Mouse (Mus musculus) fat pad, adult 2 months (tissue): ENCODE results near the gene Tfg.

ENCODE experiments used
- DNase-seq: peaks from one replicate; pipeline ENCODE4 v3.0.0-alpha.2; 2011; ENCODE audit warnings: low read depth, low spot score; ENCODE audit errors: extremely low read depth

Gene Tfg

DNA sequence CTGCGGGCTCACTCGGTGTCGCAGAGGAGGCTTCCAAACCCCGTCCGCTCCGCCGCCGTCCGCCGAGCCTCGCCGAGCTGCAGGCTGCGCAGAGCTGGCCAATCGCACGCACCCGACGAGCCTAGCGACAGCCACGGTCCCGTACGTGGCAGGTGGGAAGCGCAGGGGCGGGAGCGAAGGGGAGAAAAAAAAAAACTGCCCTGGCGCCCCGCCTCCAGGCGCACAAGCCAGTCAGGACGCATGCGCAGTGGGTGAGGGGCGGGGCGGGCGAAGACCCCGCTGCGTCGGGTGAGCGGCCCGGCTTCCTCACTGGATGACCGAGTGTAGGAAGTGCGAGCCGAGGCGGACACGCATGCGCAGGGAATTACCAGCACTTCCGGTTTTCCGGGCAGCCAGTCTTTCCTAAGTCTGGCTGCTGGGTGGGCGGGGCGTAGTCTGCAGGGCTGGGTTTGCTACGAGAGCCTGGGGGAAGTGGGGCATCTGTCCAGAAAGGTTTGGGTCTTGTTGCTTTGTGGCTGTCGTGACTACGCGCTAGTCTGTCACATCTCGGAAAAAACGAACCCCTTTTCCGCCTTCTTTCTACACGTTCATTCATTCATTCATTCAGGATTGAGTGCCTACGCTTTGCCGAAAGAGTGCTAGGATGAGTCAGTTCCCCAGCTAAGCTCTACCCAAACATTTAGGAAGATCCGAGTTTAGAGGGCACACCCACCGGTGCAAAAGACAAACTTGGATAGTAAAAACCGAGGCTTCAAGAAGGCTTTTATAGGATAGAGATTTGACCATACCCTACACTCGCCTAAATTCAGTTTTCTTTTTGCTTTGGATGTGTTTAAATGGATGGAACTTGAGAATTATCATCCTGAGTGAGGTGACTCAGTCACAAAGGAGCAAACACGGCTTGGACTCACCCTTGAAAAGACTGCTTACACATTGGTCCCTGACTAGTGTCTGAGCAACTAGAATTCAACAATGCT, at the start of gene Tfg:
TSS of gene Tfg (minus strand) at position 227 of the 977 bp plus-strand sequence.
- DNase-seq: peak; percentile 69

- DNase-seq: no peak
These were observed 11.8 kb upstream of the Tfg start for GRCm38 (mm10) chr16:56729060-56729459.

DNA sequence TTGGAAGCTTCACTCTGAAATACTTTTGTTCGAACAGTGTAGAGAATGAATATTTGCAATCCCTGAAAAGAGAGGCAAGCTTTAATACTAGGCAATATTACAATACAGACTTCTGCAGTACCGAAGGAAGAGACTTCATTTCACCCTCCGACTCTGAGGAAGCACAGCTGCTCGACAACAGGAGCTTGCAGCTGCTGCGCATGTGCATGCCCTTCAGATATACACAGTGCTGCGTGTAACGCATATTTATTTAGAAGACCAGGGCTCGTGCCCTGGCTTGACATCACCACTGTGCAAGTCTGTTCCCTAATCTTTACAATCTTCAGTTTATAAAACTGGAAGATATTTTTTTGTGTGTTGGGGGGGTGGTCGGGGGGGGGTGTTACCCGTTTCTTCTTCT, 7.7 kb upstream of the Tfg start:
- no peak for DNase-seq

GRCm38 (mm10) chr16:56722357-56722756, 5.1 kb upstream of the Tfg start:
- no peak for DNase-seq

DNA sequence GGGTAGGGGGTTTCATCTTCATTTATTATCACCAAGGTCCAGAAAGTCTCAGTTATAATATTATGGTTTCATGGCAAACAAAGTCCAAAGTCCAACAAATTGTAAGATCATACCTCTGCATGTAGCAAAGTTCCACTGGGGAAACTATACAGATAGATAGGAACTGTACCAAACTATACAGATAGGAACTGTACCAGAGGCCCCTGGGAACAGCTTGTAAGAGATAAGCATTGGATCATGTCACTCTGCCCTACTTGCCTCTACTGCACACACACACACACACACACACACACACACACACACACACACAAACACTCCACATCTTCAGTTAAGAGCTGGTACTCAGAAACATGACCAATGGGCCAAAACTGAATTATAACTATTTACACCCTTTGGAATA, 1.8 kb upstream of the Tfg start:
- DNase-seq: no peak

- no peak for DNase-seq
These were observed 582 bp downstream of the Tfg start for GRCm38 (mm10) chr16:56716557-56717179.

GRCm38 (mm10) chr16:56715608-56716007, 1.6 kb downstream of the Tfg start:
- DNase-seq: no peak

DNA sequence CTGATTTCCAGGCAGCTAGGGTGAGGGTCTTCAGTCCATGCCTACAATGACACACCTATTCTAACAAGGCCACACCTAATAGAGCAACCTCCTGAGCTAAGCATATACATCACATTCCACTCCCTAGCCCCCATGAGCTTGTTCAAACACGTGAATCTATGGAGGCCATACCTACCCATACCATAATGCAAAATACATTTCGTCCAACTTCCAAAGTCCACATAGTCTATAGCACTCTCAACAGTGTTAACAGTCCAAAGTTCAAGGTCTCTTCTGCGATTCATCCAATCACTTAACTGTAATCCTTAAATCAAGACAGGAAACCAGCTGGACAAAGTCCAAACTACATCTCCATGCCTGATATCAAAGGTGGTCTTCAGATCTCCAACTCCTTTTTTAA, 7.2 kb downstream of the Tfg start:
- DNase-seq: no peak

- DNase-seq: no peak
These were observed 11.5 kb downstream of the Tfg start for GRCm38 (mm10) chr16:56705731-56706130.

GRCm38 (mm10) chr16:56700898-56701297, 16.4 kb downstream of the Tfg start:
- no peak for DNase-seq

GRCm38 (mm10) chr16:56696448-56696847, 20.8 kb downstream of the Tfg start:
- no peak for DNase-seq

DNA sequence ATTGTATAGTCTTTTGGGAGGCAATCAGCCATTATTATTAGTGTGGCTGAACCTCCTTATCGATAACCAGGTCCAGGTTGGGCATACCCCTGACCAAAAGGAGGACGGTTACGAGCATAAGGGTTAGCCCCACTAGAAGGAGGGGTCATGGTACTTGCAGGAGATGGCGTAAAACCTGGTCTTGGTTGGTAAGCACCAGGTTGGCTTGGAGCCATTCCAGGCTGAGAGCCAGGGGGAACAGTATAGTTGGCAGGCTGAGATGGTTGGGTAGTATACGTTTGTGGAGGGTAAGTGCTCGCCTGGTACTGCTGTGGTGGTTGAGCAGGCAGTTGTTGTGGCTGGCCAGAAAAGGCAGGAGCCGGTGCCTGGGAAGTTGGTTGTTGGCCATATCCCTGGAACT, 26.5 kb downstream of the Tfg start:
- no peak for DNase-seq

- DNase-seq: no peak
These were observed 30.5 kb downstream of the Tfg start for GRCm38 (mm10) chr16:56686747-56687146.

DNA sequence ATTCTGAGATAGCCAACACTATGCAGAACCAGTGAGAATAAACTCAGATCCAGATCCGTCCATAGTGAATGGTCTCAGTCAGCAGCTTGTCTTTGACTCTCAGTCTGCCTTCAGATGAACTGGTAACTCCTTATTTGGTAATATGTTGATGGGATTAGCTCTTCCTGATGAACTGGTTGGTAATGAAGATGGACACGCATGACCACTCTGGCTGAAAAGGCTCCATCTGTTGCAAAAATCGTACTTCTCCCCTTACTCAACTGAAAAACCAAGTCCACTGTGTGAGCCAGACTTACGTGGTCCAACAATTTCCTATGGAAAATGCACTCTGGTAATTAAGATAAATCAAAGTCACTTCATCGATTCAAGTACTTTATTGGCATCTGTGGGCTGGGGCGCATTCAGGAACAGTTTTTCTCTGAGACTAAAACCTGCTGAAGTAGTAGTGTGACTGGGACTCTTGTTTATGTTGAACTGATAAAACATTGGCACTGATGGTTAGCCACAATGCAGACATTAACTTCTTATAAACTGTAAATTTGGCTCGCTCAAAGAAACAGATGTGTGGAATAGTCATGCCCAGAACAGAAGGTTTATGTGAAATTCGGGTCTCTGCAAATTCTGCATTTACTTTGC, 36.1 kb downstream of the Tfg start:
- DNase-seq: no peak

DNA sequence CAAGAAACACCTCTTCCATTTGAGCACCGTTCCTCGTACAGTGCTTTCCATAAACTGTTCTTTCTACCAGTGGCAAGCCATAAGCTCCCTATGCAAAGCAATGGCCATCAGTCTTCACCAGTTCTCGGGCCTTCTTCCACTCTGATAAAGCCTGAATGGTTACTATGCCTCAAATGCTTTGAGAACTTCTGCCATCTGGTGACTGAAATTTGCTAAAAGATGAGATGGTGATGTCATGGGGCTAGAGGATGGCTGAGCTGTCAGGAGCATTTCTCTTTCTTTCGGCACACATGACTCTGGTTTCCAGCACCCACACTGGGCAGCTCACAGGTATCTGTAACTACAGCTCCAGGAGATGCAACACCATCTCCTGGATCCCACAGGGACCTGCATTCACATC, 40.1 kb downstream of the Tfg start:
- no peak for DNase-seq

- DNase-seq: no peak
These were observed 43.8 kb downstream of the Tfg start for GRCm38 (mm10) chr16:56673420-56673819.

DNA sequence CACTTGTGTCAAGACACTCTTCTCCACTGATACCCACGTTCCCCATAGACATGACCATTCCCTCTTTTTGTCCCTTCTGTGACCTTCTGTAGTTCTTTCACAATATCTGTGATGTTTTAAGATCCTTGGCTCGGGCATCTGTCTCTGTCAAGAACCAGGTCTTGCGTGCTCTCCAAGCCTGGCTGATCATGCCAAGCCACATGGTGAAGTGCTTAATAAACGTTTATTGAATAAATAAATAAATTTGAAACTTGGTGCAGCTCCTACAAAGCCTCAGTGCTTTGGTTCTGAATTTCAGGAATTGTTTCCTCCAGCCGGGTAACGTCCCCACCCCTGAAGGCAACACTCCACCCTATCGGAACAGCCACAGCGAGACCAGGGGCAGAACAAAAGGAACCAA, 46.3 kb downstream of the Tfg start:
- no peak for DNase-seq

DNA sequence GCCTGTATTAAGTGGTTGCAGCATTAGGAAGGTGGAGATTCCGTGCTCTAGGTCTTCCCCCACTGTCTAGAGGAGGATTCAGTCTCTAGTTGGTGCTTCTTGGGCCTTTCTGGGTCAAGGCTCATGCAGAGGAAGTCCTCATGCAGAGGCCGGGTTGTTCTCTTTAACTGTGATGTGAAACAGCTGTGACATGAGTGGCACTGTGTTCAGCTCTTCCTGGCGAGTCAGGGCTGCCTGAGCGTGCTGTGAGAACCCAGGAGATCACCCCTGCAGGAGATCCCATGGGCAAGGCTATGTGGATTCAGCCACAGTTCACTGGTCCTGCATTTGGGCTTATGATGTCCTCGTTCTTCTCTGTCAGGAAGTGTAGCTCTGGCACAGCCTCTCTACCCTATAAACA, 47.7 kb downstream of the Tfg start:
- DNase-seq: no peak

DNA sequence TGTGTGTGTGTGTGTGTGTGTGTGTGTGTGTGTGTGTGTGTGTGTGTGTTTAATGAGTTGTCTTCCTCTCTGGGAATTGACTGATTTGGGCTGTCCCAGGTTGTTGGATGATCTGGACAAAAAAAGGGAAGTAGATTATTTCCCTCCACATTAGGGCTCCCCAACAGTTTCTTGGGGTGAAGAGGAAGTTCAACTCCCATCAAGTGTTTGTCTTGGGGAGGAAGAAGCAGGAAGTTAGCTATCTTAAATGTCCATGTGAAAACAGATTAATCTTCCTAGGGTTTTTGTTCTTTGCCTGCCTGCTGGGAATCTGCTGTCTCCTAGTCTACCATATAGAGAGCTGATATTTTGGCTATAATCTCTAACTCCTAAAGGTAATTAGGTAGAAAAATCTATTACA, 58.4 kb downstream of the Tfg start:
- no peak for DNase-seq

DNA sequence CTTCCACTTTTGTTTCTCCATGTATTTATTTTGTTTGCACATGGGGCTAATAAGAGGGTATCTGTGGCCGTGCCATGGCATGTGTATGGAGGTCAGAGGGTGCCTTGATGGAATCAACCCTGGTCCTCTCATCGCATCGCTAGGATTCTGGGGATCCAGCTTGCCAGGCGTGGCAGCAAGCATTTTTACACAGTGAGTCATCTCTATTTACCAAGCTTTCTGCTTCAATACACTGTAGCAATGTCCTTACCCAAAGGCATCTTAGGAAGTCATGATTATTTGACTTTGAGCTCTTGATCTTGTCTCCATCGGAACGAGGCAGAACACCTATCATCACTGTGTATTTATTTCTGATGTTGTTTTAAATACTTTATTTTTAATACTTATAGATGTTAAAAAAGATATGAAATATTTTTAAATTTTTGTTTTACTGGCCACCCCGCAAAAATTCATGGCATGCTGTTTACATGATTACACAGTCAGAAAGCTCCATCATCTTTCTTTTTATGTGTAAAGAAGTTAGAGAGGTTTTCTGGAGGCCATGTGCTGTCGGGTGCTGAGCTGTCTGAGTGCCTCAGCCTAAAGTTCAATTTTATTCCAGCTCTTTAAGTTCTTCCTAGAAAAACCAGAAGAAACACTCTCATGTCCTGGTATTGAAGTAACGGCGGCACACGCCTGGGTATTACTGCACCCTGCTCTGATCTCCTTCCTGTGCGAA, 61.9 kb downstream of the Tfg start:
- no peak for DNase-seq
